Comparison of ENCODE assay signal across 27 mouse cellular contexts in the genomic region with DNA sequence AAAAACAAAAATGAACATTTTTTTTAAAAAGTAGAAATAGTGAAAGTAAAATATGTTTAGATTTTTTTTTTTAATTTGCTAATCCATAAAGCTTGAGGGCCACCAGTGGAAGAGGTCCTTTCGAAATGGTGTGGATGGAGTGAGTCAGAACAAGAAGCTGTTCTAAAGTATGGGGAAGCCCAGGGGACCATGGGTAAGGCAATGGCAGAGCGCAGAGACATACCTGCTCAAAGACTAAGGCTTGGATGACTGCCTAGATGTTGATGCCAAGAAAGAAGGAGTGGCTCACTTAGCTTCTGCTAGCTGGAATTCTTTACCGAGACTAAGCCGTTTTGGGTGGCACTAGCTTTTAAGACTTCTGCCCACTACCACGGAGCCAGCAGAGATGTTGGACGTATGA. TPM values are rescaled to one million over a fixed set of nuclear protein-coding genes. Genes with fewer than 3 reads are reported as not detected.
DNase-seq lines count a peak whose midpoint lies in the region; ATAC-seq and TF ChIP-seq lines count a peak whose summit lies in the region.
"Had no signal": no experiment of that assay in that cellular context is flagged by ENCODE, and none has a peak within 500 bp of the region (broad histone marks: within the 10 kb centered on the region; RNA-seq: fewer than 3 reads in every experiment).

No protein-coding gene starts in this region.

- H3K4me1 ChIP-seq in embryonic facial prominence, embryonic 14.5 days (ENCODE audit: control insufficient read depth, insufficient read depth, low read length), result no peaks in the 10 kb centered on the region
- peaks cover 14% of the 10 kb centered on the region for H3K4me1 ChIP-seq in embryonic facial prominence, embryonic 10.5 days
- peaks cover 4 to 20% of the 10 kb centered on the region in 2 experiments; a peak in 3 of 4 replicates for H3K4me1 ChIP-seq in CH12.LX (ENCODE audit: control insufficient read depth in 1 of 2, insufficient read depth in 2 of 2)
- H3K4me1 ChIP-seq: forebrain, embryonic 13.5 days; intestine, embryonic 15.5 days had no signal

- TF ChIP-seq EP300 in CH12.LX (IDR thresholded peaks at IDR 0.05; ENCODE audit: low read length), result no peak

- no peak overlapping the region for H3K4me2 ChIP-seq in embryonic facial prominence, embryonic 14.5 days (ENCODE audit: low read depth, low read length)
- H3K4me2 ChIP-seq in CH12.LX (ENCODE audit: insufficient read depth, low read depth, poor library complexity, severe bottlenecking), result peak overlapping the region; percentile 93
- H3K4me2 ChIP-seq: embryonic facial prominence, embryonic 13.5 days; forebrain, embryonic 13.5 days; heart, embryonic 13.5 days; hindbrain, embryonic 12.5 days; hindbrain, embryonic 15.5 days; intestine, embryonic 15.5 days had no signal

- ATAC-seq in embryonic facial prominence, embryonic 14.5 days (ENCODE audit: low read depth), result no peak
- no peak for ATAC-seq in CD4-positive, CD25-positive, alpha-beta regulatory T cell, adult 4 months
- ATAC-seq: forebrain, embryonic 13.5 days; forebrain, embryonic 16.5 days; intestine, embryonic 15.5 days had no signal

- dilution Hi-C loops in CH12.LX (cut with MboI; ENCODE audit: extremely low pct_ligation_motif_present, extremely low pct_unique_long_range_greater_than_20kb, low sequenced_read_pairs), result no loop called here

- TF ChIP-seq RAD21 in CH12.LX (IDR thresholded peaks at IDR 0.05; ENCODE audit: low read depth, low read length), result no peak

- no peak for TF ChIP-seq POLR2A in CH12.LX (IDR thresholded peaks at IDR 0.05; ENCODE audit: low read depth, low read length)

- peak; percentile 11 for DNase-seq in embryonic facial prominence, embryonic 14.5 days (ENCODE audit: low spot score)
- DNase-seq in embryonic facial prominence, embryonic 10.5 days (ENCODE audit: low spot score), result no peak
- peak; percentile 8 for DNase-seq in lung, postnatal 25 days (ENCODE audit: low spot score)
- DNase-seq in lung, postnatal 4 days, result no peak
- DNase-seq in CH12.LX (ENCODE audit: extremely low read depth), result no peak
- DNase-seq: adrenal gland, adult 2 months; adrenal gland, postnatal 14 days; cerebellum, adult 11 months; cerebellum, adult 2 months; cerebellum, adult 9-11 months; cerebellum, postnatal 25 days; gastrocnemius, postnatal 10 days; gastrocnemius, postnatal 36 days; heart, adult 2 months; heart, postnatal 14 days; heart, postnatal 4 days had no signal

- H3K27ac ChIP-seq in embryonic facial prominence, embryonic 14.5 days (replicated peaks; ENCODE audit: low read depth, low read length), result no peak overlapping the region
- H3K27ac ChIP-seq in embryonic facial prominence, embryonic 10.5 days (replicated peaks), result no peak overlapping the region
- peak overlapping the region; percentile 73 for H3K27ac ChIP-seq in CH12.LX (ENCODE audit: insufficient read depth, low read depth)
- H3K27ac ChIP-seq: embryonic facial prominence, embryonic 13.5 days; forebrain, embryonic 10.5 days; forebrain, embryonic 13.5 days; heart, adult 2 months; heart, embryonic 10.5 days; heart, embryonic 13.5 days; hindbrain, embryonic 12.5 days; hindbrain, embryonic 15.5 days; intestine, embryonic 15.5 days had no signal

- no peak overlapping the region for H3K4me3 ChIP-seq in embryonic facial prominence, embryonic 14.5 days (ENCODE audit: low read depth, low read length)
- no peak overlapping the region for H3K4me3 ChIP-seq in embryonic facial prominence, embryonic 10.5 days
- peak overlapping the region in 1 of 3 experiments; percentile 52 for H3K4me3 ChIP-seq in CH12.LX (replicated peaks in 1 of 3; ENCODE audit: low read depth in 2 of 3, low read length in 2 of 3, poor library complexity in 1 of 3)
- H3K4me3 ChIP-seq: embryonic facial prominence, embryonic 13.5 days; forebrain, embryonic 10.5 days; forebrain, embryonic 13.5 days; heart, adult 2 months; heart, embryonic 10.5 days; heart, embryonic 13.5 days; hindbrain, embryonic 12.5 days; hindbrain, embryonic 15.5 days; intestine, embryonic 15.5 days had no signal

- no peak overlapping the region for H3K9ac ChIP-seq in embryonic facial prominence, embryonic 14.5 days (ENCODE audit: low read depth, low read length)
- H3K9ac ChIP-seq in CH12.LX (ENCODE audit: insufficient read depth, low read depth), result peak overlapping the region; percentile 80
- H3K9ac ChIP-seq: embryonic facial prominence, embryonic 13.5 days; forebrain, embryonic 13.5 days; heart, embryonic 13.5 days; hindbrain, embryonic 12.5 days; hindbrain, embryonic 15.5 days; intestine, embryonic 15.5 days had no signal

- H3K36me3 ChIP-seq in embryonic facial prominence, embryonic 14.5 days (ENCODE audit: control insufficient read depth, insufficient read depth, low read length), result no peaks in the 10 kb centered on the region
- no peaks in the 10 kb centered on the region for H3K36me3 ChIP-seq in embryonic facial prominence, embryonic 10.5 days (replicated peaks)
- H3K36me3 ChIP-seq in CH12.LX (replicated peaks in 1 of 2; ENCODE audit: control insufficient read depth in 1 of 2, insufficient read depth in 1 of 2, low read length in 1 of 2), result no peaks in the 10 kb centered on the region
- H3K36me3 ChIP-seq: embryonic facial prominence, embryonic 13.5 days; forebrain, embryonic 10.5 days; G1E; heart, embryonic 10.5 days; heart, embryonic 13.5 days; hindbrain, embryonic 12.5 days; hindbrain, embryonic 15.5 days; intestine, embryonic 15.5 days had no signal

- TF ChIP-seq CTCF in CH12.LX (conservative IDR thresholded peaks at IDR 0.05 in 1 of 2, IDR thresholded peaks at IDR 0.05 in 1 of 2; ENCODE audit: low read depth in 2 of 2, low read length in 2 of 2), result no peak

- H3K27me3 ChIP-seq in embryonic facial prominence, embryonic 14.5 days (replicated peaks; ENCODE audit: control insufficient read depth, insufficient read depth, low read length), result no peaks in the 10 kb centered on the region
- H3K27me3 ChIP-seq in embryonic facial prominence, embryonic 10.5 days (replicated peaks; ENCODE audit: low read depth, poor library complexity, severe bottlenecking), result no peaks in the 10 kb centered on the region
- no peaks in the 10 kb centered on the region for H3K27me3 ChIP-seq in CH12.LX (replicated peaks)
- H3K27me3 ChIP-seq: embryonic facial prominence, embryonic 13.5 days; forebrain, embryonic 13.5 days; heart, embryonic 13.5 days; hindbrain, embryonic 12.5 days; hindbrain, embryonic 15.5 days; intestine, embryonic 15.5 days had no signal

- WGBS in embryonic facial prominence, embryonic 14.5 days, result 86% methylated on average over 6 of the region's 6 CpGs
- 91% methylated on average over 6 of the region's 6 CpGs for WGBS in embryonic facial prominence, embryonic 10.5 days

- no peaks in the 10 kb centered on the region for H3K79me2 ChIP-seq in CH12.LX (replicated peaks; ENCODE audit: control insufficient read depth, extremely low read depth, insufficient read depth, poor library complexity, severe bottlenecking)

- in situ Hi-C loops in CH12.LX (cut with MboI; ENCODE audit: low pct_ligation_motif_present, low pct_unique_long_range_greater_than_20kb, low sequenced_read_pairs), result no loop called here

- H3K9me3 ChIP-seq in embryonic facial prominence, embryonic 14.5 days (ENCODE audit: control insufficient read depth, low read length), result no peaks in the 10 kb centered on the region
- H3K9me3 ChIP-seq in embryonic facial prominence, embryonic 10.5 days, result no peaks in the 10 kb centered on the region
- H3K9me3 ChIP-seq in CH12.LX (replicated peaks; ENCODE audit: low read length), result no peaks in the 10 kb centered on the region
- H3K9me3 ChIP-seq: embryonic facial prominence, embryonic 13.5 days; forebrain, embryonic 10.5 days; forebrain, embryonic 13.5 days; G1E; heart, embryonic 10.5 days; hindbrain, embryonic 15.5 days; intestine, embryonic 15.5 days had no signal

TF ChIP-seq in CH12.LX, 34 proteins besides CTCF, POLR2A, EP300 and RAD21:
- TF ChIP-seq USF2 (conservative IDR thresholded peaks at IDR 0.05; ENCODE audit: low read depth, low read length), result no peak
- TF ChIP-seq JUN (IDR thresholded peaks at IDR 0.05; ENCODE audit: insufficient read depth, low read depth, low read length), result no peak
- TF ChIP-seq IRF4 (IDR thresholded peaks at IDR 0.05; ENCODE audit: low read depth, low read length), result peak; percentile 80
- TF ChIP-seq E2F4 (IDR thresholded peaks at IDR 0.05; ENCODE audit: insufficient replicate concordance, low read depth, low read length), result no peak
- no peak for TF ChIP-seq TBP (conservative IDR thresholded peaks at IDR 0.05; ENCODE audit: low read depth, low read length)

RNA-seq across cellular contexts. Expression of a gene that starts 4.3 kb away (rescaled TPM):
- 82.5 and 89.0 TPM in 2 replicates for polyA plus RNA-seq in embryonic facial prominence, embryonic 14.5 days (2014; fragmentation: Nextera tagmentation; extraction: Ambion mirVana)
- 171 and 172 TPM in 2 replicates for polyA plus RNA-seq in embryonic facial prominence, embryonic 10.5 days (2016; fragmentation: Nextera tagmentation; extraction: Ambion mirVana)
- 32.5 and 49.3 TPM in 2 replicates for total RNA-seq in CH12.LX (2012; rRNA removed)
- 30.8 and 32.7 TPM in 2 replicates for total RNA-seq in CH12.LX (2014; rRNA removed)
- 107 and 135 TPM in 2 replicates for polyA plus RNA-seq in CH12.LX (2012; ENCODE audit: insufficient read length, low read depth)
- polyA plus RNA-seq in CD4-positive, CD25-positive, alpha-beta regulatory T cell, adult 4 months (2017; shearing (Covaris generic)), result 100 to 1,000 TPM; 116 to 128 TPM

RNA-seq across cellular contexts. Expression of a gene that starts 15.4 kb away (rescaled TPM):
- polyA plus RNA-seq in embryonic facial prominence, embryonic 14.5 days (2014; fragmentation: Nextera tagmentation; extraction: Ambion mirVana), result 58.6 and 62.6 TPM in 2 replicates
- 79.1 and 89.3 TPM in 2 replicates for polyA plus RNA-seq in embryonic facial prominence, embryonic 10.5 days (2016; fragmentation: Nextera tagmentation; extraction: Ambion mirVana)
- total RNA-seq in CH12.LX (2012; rRNA removed) (78.2 and 92.5 TPM in 2 replicates), CH12.LX (2014; rRNA removed) (174 and 197 TPM in 2 replicates)
- 101 and 147 TPM in 2 replicates for polyA plus RNA-seq in CH12.LX (2012; ENCODE audit: insufficient read length, low read depth)
- polyA plus RNA-seq in CD4-positive, CD25-positive, alpha-beta regulatory T cell, adult 4 months (2017; shearing (Covaris generic)), result 10 to 100 TPM; 59.7 to 68.8 TPM

RNA-seq across cellular contexts. Expression of a gene that starts 39.8 kb away (rescaled TPM):
- 61.8 and 61.9 TPM in 2 replicates for polyA plus RNA-seq in embryonic facial prominence, embryonic 14.5 days (2014; fragmentation: Nextera tagmentation; extraction: Ambion mirVana)
- polyA plus RNA-seq in embryonic facial prominence, embryonic 10.5 days (2016; fragmentation: Nextera tagmentation; extraction: Ambion mirVana), result 86.8 and 91.6 TPM in 2 replicates
- total RNA-seq in CH12.LX (2012; rRNA removed) (88.3 and 133 TPM in 2 replicates), CH12.LX (2014; rRNA removed) (266 and 267 TPM in 2 replicates)
- 128 and 165 TPM in 2 replicates for polyA plus RNA-seq in CH12.LX (2012; ENCODE audit: insufficient read length, low read depth)
- polyA plus RNA-seq in CD4-positive, CD25-positive, alpha-beta regulatory T cell, adult 4 months (2017; shearing (Covaris generic)), result 10 to 100 TPM; 59.6 to 85.7 TPM

Comparison
In these comparisons a context has a peak if more than half of its experiments do, and no peak if none do; other contexts are left out.
1. DNase-seq: peak in embryonic facial prominence, embryonic 14.5 days (single experiment) and lung, postnatal 25 days (single experiment); none in embryonic facial prominence, embryonic 10.5 days (single experiment), lung, postnatal 4 days (0 of 2) and CH12.LX (single experiment).